Mouse (Mus musculus): ENCODE results near the gene Abcc10.

Abcc10 gene

GRCm38 (mm10) chr17:46255147-46255546 is 73.0 kb downstream of the Abcc10 start:
- peak; percentile 51 for DNase-seq

- DNase-seq, result peak; percentile 41
These were observed 74.0 kb downstream of the Abcc10 start for GRCm38 (mm10) chr17:46254106-46254505.

- DNase-seq, result peak; percentile 87
These were observed 74.6 kb downstream of the Abcc10 start, which contains the start of gene Lrrc73 for GRCm38 (mm10) chr17:46253452-46254084. Gene Lrrc73 (plus strand): TSS chr17:46253531.
